Mouse (Mus musculus) MEL (cell line): ENCODE results near the gene Parva.

Source experiments
- BHLHE40 ChIP-seq: IDR thresholded peaks from 2 replicates; pipeline ENCODE4 v1.6.1; 2012; ENCODE audit warnings: low read depth, mild to moderate bottlenecking, inconsistent platforms, low read length, improper control_type of control experiment, borderline replicate concordance
- CTCF ChIP-seq, 3 experiments: IDR thresholded peaks in 2 of 3; conservative IDR thresholded peaks in 1 of 3; 2 replicates each; pipeline ENCODE4 v1.5.1; 2011 to 2012; ENCODE audit warnings: low read length in 3 of 3, low read depth in 2 of 3, mild to moderate bottlenecking in 2 of 3, improper control_type of control experiment in 1 of 3, inconsistent platforms in 1 of 3, mixed read lengths in 1 of 3, moderate library complexity in 1 of 3; ENCODE audit not compliant: control insufficient read depth in 1 of 3, insufficient read depth in 1 of 3, poor library complexity in 1 of 3, severe bottlenecking in 1 of 3
- EP300 ChIP-seq, 2 experiments: IDR thresholded peaks; 2 replicates each; pipeline ENCODE4 v1.6.1; 2011; ENCODE audit warnings: improper control_type of control experiment in 2 of 2, low read length in 2 of 2, low read depth in 1 of 2, mild to moderate bottlenecking in 1 of 2
- ETS1 ChIP-seq: IDR thresholded peaks from 2 replicates; pipeline ENCODE4 v1.6.1; 2012; ENCODE audit warnings: low read depth, mild to moderate bottlenecking, inconsistent platforms, low read length, improper control_type of control experiment, moderate library complexity
- GATA1 ChIP-seq: IDR thresholded peaks from 2 replicates; pipeline ENCODE4 v1.6.1; 2011; ENCODE audit warnings: low read depth, low read length, improper control_type of control experiment
- HCFC1 ChIP-seq: IDR thresholded peaks from 2 replicates; pipeline ENCODE4 v1.6.1; 2012; ENCODE audit warnings: low read depth, mild to moderate bottlenecking, inconsistent platforms, low read length, improper control_type of control experiment, moderate library complexity
- MXI1 ChIP-seq: IDR thresholded peaks from 2 replicates; pipeline ENCODE4 v1.6.1; 2011; ENCODE audit warnings: mild to moderate bottlenecking, low read depth, low read length, improper control_type of control experiment
- MYC ChIP-seq: IDR thresholded peaks from 2 replicates; pipeline ENCODE4 v1.6.1; 2011; ENCODE audit warnings: low read depth, mild to moderate bottlenecking, low read length, improper control_type of control experiment, moderate library complexity
- POLR2A ChIP-seq, 2 experiments: IDR thresholded peaks; 2 replicates each; pipeline ENCODE4 v1.6.1; 2011 to 2012; ENCODE audit warnings: low read length in 2 of 2, mild to moderate bottlenecking in 2 of 2, control low read depth in 1 of 2, improper control_type of control experiment in 1 of 2, low read depth in 1 of 2, moderate library complexity in 1 of 2; ENCODE audit not compliant: control insufficient read depth in 1 of 2, insufficient read depth in 1 of 2, poor library complexity in 1 of 2
- POLR2AphosphoS2 ChIP-seq: IDR thresholded peaks from 2 replicates; pipeline ENCODE4 v1.6.1; 2011; ENCODE audit warnings: low read length, improper control_type of control experiment
- RCOR1 ChIP-seq: IDR thresholded peaks from 2 replicates; pipeline ENCODE4 v1.6.1; 2012; ENCODE audit warnings: low read depth, mild to moderate bottlenecking, inconsistent platforms, low read length, improper control_type of control experiment
- SIN3A ChIP-seq: IDR thresholded peaks from 2 replicates; pipeline ENCODE4 v1.6.1; 2012; ENCODE audit warnings: low read length, improper control_type of control experiment, inconsistent platforms
- SMC3 ChIP-seq: IDR thresholded peaks from 2 replicates; pipeline ENCODE4 v1.6.1; 2011; ENCODE audit warnings: low read depth, low read length, improper control_type of control experiment
- TBP ChIP-seq: IDR thresholded peaks from 2 replicates; pipeline ENCODE4 v1.8.0; 2011; ENCODE audit warnings: low read depth, low read length, improper control_type of control experiment

DNA sequence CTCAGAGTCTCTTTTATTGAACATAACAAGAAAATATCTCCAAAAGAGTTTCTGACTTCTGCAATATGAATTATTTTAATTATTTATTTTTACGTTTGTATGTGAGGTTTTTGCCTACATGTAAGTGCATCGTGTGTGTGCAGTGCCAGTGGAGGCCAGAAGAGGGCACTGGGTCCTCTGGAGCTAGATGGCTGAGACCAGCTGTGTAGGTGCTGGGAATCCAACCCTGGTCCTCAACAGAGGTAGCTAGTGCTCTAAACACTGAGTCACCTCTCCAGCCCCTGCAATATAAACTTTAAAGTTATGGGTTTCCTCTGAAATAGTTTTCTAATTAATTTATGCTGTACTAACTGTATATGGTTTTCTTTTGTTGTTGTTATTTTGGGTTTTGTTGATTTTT is 208.6 kb downstream of the Parva start:
- TF ChIP-seq TBP (no peak), CTCF (IDR thresholded peaks at IDR 0.05 in 2 of 3, conservative IDR thresholded peaks at IDR 0.05 in 1 of 3; ENCODE audit: control insufficient read depth in 1 of 3, insufficient read depth in 1 of 3, low read depth in 2 of 3, low read length in 3 of 3, poor library complexity in 1 of 3, severe bottlenecking in 1 of 3) (no peak), HCFC1 (no peak), MXI1 (no peak), EP300 (IDR thresholded peaks at IDR 0.05; ENCODE audit: low read depth in 1 of 2, low read length in 2 of 2) (no peak), POLR2A (IDR thresholded peaks at IDR 0.05; ENCODE audit: control insufficient read depth in 1 of 2, insufficient read depth in 1 of 2, low read depth in 1 of 2, low read length in 2 of 2, poor library complexity in 1 of 2) (no peak), GATA1 (no peak), BHLHE40 (no peak), POLR2AphosphoS2 (no peak), RCOR1 (no peak), ETS1 (no peak), SMC3 (no peak), SIN3A (no peak), MYC (no peak)
